Mouse (Mus musculus): ENCODE results near the gene Fbxl5. TPM values are rescaled to one million over a fixed set of nuclear protein-coding genes. Genes with fewer than 3 reads are reported as not detected.

Gene Fbxl5
- polyA plus RNA-seq, 1 experiment from 2014 or later: 81.4 TPM

DNA sequence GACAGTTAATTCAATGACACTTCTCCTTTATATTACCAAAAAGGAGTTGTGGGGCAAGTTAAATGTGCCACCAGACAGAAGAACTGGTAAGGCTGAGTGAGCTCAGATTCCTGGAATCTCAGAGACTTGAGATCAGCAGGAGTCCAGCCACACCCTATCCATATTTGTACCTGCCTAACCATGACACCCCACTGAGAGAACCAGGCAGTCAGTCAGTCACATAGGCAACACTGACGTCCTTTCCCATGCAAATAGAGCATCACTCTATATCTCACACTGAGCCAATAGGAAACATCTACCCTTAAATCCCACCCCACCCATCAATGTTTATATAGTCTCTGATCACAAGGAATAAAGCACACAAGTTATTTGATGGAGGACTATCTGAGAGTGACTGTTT, 5.7 kb downstream of the Fbxl5 start:
- Histone ChIP-seq H3K27ac (ENCODE audit: low read length) (no peak overlapping the region), H3K4me1 (replicated peaks; ENCODE audit: control insufficient read depth, insufficient read depth, low read length) (no peaks in the 10 kb centered on the region), H3K36me3 (ENCODE audit: control insufficient read depth, insufficient read depth) (no peaks in the 10 kb centered on the region), H3K4me3 (replicated peaks; ENCODE audit: low read length) (no peak overlapping the region), H3K9ac (replicated peaks; ENCODE audit: low read depth, low read length) (no peak overlapping the region), H3K4me2 (ENCODE audit: low read length) (no peak overlapping the region), H3K27me3 (replicated peaks; ENCODE audit: control insufficient read depth, insufficient read depth, low read length) (no peaks in the 10 kb centered on the region), H3K9me3 (ENCODE audit: control insufficient read depth, low read length) (no peaks in the 10 kb centered on the region)
- no peak for ATAC-seq
- 58% methylated on average over 1 of the region's 1 CpGs for WGBS

DNA sequence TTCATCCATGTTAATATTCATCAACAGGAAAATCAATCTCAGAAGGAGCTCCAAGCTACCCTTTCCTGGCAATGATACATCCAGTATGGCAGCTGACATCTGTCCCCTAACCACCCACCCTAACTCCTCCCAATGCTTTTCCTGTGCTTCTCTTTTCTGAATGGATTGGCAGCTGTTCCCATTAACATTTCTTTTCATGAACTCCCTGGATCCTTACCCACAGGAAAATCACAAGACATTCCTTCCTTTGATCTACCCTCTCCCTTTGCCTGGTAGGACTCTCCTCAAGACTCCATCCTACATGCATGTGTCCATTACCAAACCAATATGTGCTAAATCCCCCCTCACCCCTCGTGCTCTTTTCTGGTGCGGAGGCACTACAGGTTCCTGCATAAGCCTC, 6.9 kb downstream of the Fbxl5 start:
- Histone ChIP-seq H3K27me3 (replicated peaks; ENCODE audit: control insufficient read depth, insufficient read depth, low read length) (no peaks in the 10 kb centered on the region), H3K9ac (replicated peaks; ENCODE audit: low read depth, low read length) (no peak overlapping the region), H3K9me3 (ENCODE audit: control insufficient read depth, low read length) (no peaks in the 10 kb centered on the region), H3K27ac (ENCODE audit: low read length) (no peak overlapping the region), H3K4me3 (replicated peaks; ENCODE audit: low read length) (no peak overlapping the region), H3K4me2 (ENCODE audit: low read length) (no peak overlapping the region), H3K4me1 (replicated peaks; ENCODE audit: control insufficient read depth, insufficient read depth, low read length) (no peaks in the 10 kb centered on the region), H3K36me3 (ENCODE audit: control insufficient read depth, insufficient read depth) (no peaks in the 10 kb centered on the region)
- 82% methylated on average over 2 of the region's 2 CpGs for WGBS
- ATAC-seq: no peak

DNA sequence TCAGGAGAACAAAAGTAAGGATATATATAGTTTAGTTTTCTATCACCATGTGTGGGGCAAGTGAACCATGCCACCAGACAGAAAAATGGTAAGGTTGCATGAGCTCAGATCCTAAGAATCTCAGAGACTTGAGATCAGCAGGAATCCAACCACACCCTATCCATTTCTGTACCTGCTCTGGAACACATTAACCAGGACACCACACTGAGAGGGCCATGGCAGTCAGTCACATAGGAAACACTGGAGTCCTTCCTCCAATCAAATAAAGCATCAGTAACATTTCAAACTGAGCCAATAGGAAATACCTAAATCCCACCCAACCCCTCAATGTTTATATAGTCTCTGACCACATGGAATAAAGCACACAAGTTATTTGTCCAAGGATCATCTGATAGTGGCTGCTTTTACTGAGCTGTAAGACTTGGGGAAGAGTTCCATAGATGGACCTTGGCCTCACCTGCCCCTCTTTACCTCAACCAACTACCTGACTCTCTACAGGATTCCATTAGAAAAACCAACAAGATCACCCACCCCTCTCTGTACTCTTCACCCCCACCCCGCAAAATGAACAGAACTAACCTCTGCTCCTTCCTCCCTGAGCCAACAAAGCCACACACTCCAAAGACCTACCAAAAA, 10.9 kb downstream of the Fbxl5 start:
- Histone ChIP-seq H3K27me3 (replicated peaks; ENCODE audit: control insufficient read depth, insufficient read depth, low read length) (no peaks in the 10 kb centered on the region), H3K4me1 (replicated peaks; ENCODE audit: control insufficient read depth, insufficient read depth, low read length) (0 out of 2 replicates have a peak, but pooled peaks cover 3% of the 10 kb centered on the region), H3K4me3 (replicated peaks; ENCODE audit: low read length) (no peak overlapping the region), H3K4me2 (ENCODE audit: low read length) (no peak overlapping the region), H3K9ac (replicated peaks; ENCODE audit: low read depth, low read length) (no peak overlapping the region), H3K27ac (ENCODE audit: low read length) (no peak overlapping the region), H3K36me3 (ENCODE audit: control insufficient read depth, insufficient read depth) (no peaks in the 10 kb centered on the region), H3K9me3 (ENCODE audit: control insufficient read depth, low read length) (no peaks in the 10 kb centered on the region)
- 90% methylated on average over 1 of the region's 1 CpGs for WGBS
- no peak for ATAC-seq

DNA sequence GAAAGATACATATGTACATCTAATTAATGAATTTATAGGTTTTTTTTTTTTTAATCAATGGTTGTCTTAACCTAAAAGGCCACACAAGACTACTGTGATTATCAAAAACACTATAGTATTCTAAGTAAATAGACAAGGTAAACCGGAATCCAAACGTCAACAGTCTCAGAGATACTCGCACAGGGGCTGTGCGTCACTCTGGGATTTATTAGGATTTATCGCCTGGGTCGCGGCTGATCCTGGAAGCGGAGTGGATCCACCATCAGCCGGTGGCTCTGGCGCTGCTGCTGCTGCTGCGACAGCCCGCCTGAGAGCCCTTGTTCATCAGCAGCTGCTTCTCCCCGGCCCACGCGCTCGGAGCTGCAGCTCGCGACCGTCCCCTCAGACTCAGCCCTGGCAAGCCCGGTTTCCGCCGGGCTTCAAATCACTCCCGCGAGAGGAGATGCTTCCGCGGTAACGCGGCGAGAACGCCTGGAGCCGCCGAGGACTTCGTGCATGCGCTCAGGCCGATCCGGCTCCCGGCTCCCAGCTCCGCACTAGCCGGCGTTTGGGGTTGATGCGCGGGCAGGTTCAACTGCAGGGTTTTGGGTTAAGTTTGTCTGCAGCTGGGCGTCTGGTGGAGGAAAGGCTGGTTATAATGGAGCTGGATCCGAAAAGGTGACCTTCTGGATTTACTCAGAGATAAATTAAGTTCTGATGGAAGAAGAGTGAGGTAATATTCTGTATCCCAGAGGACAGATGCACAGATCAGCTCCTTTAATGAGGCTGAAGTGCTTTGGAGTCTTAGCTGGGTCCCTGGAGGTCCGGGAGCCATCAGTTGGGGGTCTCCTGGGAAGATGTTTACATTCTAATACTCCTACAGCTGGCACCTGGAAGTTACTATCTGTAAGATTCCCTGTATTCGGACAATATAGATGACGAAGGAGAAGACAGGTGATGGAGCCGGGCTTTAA, 13.4 kb downstream of the Fbxl5 start:
- Histone ChIP-seq H3K27ac (ENCODE audit: low read length) (peak overlapping the region; percentile 59), H3K4me3 (replicated peaks; ENCODE audit: low read length) (peak overlapping the region; percentile 42), H3K36me3 (ENCODE audit: control insufficient read depth, insufficient read depth) (no peaks in the 10 kb centered on the region), H3K27me3 (replicated peaks; ENCODE audit: control insufficient read depth, insufficient read depth, low read length) (no peaks in the 10 kb centered on the region), H3K4me1 (replicated peaks; ENCODE audit: control insufficient read depth, insufficient read depth, low read length) (0 out of 2 replicates have a peak, but pooled peaks cover 3% of the 10 kb centered on the region), H3K9me3 (ENCODE audit: control insufficient read depth, low read length) (no peaks in the 10 kb centered on the region), H3K4me2 (ENCODE audit: low read length) (peak overlapping the region; percentile 72), H3K9ac (replicated peaks; ENCODE audit: low read depth, low read length) (peak overlapping the region; percentile 60)
- ATAC-seq: peak; percentile 98
- WGBS: 4% methylated on average over 48 of the region's 48 CpGs

DNA sequence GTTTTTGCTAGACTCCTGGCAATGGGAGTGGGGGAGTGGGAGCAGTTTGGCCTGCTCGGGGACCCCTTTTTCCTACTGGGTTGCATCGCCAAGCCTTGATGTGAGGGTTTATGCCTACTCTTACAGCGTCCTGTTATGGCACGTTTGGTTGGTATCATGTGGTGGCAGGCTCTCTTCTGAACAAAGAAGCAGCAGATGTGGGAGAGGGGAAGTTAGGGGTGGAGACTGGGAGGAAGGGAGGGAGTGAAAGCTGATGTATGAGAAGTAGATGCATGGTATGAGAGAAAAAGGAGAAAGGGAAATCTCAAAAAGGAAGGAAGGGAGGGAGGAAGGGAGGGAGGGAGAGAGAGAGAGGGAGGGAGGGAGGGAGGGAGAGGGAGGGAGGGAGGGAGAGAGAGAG, 14.5 kb downstream of the Fbxl5 start:
- H3K4me2 ChIP-seq (ENCODE audit: low read length): no peak overlapping the region
- H3K36me3 ChIP-seq (ENCODE audit: control insufficient read depth, insufficient read depth): no peaks in the 10 kb centered on the region
- H3K27me3 ChIP-seq (replicated peaks; ENCODE audit: control insufficient read depth, insufficient read depth, low read length): no peaks in the 10 kb centered on the region
- no peaks in the 10 kb centered on the region for H3K9me3 ChIP-seq (ENCODE audit: control insufficient read depth, low read length)
- H3K4me3 ChIP-seq (replicated peaks; ENCODE audit: low read length): no peak overlapping the region
- no peak overlapping the region for H3K9ac ChIP-seq (replicated peaks; ENCODE audit: low read depth, low read length)
- 0 out of 2 replicates have a peak, but pooled peaks cover 3% of the 10 kb centered on the region for H3K4me1 ChIP-seq (replicated peaks; ENCODE audit: control insufficient read depth, insufficient read depth, low read length)
- ATAC-seq: no peak
- H3K27ac ChIP-seq (ENCODE audit: low read length): no peak overlapping the region
- 80% methylated on average over 4 of the region's 4 CpGs for WGBS

DNA sequence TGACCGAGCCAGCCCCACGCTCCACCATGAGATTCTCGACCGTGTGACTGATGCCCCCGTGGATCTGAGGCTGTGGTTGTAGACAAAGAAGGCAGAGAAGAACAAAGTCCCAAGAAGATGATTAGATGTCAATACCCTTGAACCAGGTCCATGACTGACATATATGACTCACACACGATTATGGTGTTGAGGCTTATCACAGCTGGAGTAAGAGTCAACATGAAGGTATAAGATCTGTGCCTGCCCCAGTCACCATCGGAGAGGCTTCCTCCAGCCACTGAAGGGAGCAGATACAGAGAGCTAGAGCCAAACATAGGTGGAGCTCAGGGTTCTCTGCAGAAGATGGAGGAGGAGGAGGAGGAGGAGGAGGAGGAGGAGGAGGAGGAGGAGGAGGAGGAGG, 15.1 kb downstream of the Fbxl5 start:
- H3K27ac ChIP-seq (ENCODE audit: low read length): no peak overlapping the region
- no peaks in the 10 kb centered on the region for H3K27me3 ChIP-seq (replicated peaks; ENCODE audit: control insufficient read depth, insufficient read depth, low read length)
- 0 out of 2 replicates have a peak, but pooled peaks cover 3% of the 10 kb centered on the region for H3K4me1 ChIP-seq (replicated peaks; ENCODE audit: control insufficient read depth, insufficient read depth, low read length)
- no peak overlapping the region for H3K4me3 ChIP-seq (replicated peaks; ENCODE audit: low read length)
- H3K9ac ChIP-seq (replicated peaks; ENCODE audit: low read depth, low read length): no peak overlapping the region
- WGBS: 92% methylated on average over 7 of the region's 7 CpGs
- no peaks in the 10 kb centered on the region for H3K36me3 ChIP-seq (ENCODE audit: control insufficient read depth, insufficient read depth)
- ATAC-seq: no peak
- no peaks in the 10 kb centered on the region for H3K9me3 ChIP-seq (ENCODE audit: control insufficient read depth, low read length)
- H3K4me2 ChIP-seq (ENCODE audit: low read length): no peak overlapping the region

DNA sequence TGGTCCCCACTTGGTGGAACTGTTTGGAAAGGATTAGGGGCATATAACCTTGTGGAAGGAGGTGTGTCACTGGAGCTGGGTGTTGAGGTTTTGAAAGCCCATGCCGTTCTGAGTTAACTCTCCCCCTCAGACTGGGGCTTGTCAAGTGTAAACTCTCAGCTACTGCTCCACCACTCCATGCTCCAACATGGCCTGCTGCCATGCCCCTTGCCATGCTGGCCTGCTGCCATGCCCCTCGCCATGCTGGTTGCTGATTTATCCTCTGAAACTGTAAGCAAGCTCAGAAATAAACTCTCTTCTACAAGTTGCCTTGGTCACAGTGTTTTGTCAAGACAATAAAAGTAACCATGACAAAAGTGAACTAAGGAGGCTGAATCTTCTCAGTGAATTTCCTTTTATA, 16.0 kb downstream of the Fbxl5 start:
- Histone ChIP-seq H3K36me3 (ENCODE audit: control insufficient read depth, insufficient read depth) (no peaks in the 10 kb centered on the region), H3K9ac (replicated peaks; ENCODE audit: low read depth, low read length) (no peak overlapping the region), H3K9me3 (ENCODE audit: control insufficient read depth, low read length) (no peaks in the 10 kb centered on the region), H3K4me3 (replicated peaks; ENCODE audit: low read length) (no peak overlapping the region), H3K4me1 (replicated peaks; ENCODE audit: control insufficient read depth, insufficient read depth, low read length) (0 out of 2 replicates have a peak, but pooled peaks cover 3% of the 10 kb centered on the region), H3K4me2 (ENCODE audit: low read length) (no peak overlapping the region), H3K27me3 (replicated peaks; ENCODE audit: control insufficient read depth, insufficient read depth, low read length) (no peaks in the 10 kb centered on the region), H3K27ac (ENCODE audit: low read length) (no peak overlapping the region)
- 64% methylated on average over 2 of the region's 2 CpGs for WGBS
- no peak for ATAC-seq

DNA sequence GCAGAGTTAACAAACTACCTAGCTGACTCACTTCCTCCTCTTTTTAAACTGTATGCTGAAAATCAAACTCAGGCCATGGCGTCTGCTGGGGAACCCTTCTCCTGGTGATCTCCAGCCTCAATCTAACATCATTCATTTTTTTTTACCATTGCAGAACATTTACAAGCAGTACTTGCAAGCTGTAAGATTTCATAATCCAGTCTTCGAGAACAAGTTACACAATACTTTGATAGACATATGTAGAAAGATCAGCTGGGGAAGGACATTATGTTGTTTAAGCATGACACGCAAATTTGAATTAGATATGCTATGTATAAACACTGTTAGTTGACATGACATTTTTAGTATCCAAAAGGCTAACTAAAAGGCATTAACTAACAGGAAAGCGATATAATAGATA, 19.6 kb downstream of the Fbxl5 start:
- Histone ChIP-seq H3K4me3 (replicated peaks; ENCODE audit: low read length) (no peak overlapping the region), H3K4me1 (replicated peaks; ENCODE audit: control insufficient read depth, insufficient read depth, low read length) (no peaks in the 10 kb centered on the region), H3K4me2 (ENCODE audit: low read length) (no peak overlapping the region), H3K9ac (replicated peaks; ENCODE audit: low read depth, low read length) (no peak overlapping the region), H3K27ac (ENCODE audit: low read length) (no peak overlapping the region), H3K9me3 (ENCODE audit: control insufficient read depth, low read length) (no peaks in the 10 kb centered on the region), H3K36me3 (ENCODE audit: control insufficient read depth, insufficient read depth) (no peaks in the 10 kb centered on the region), H3K27me3 (replicated peaks; ENCODE audit: control insufficient read depth, insufficient read depth, low read length) (no peaks in the 10 kb centered on the region)
- WGBS: 90% methylated on average over 4 of the region's 4 CpGs
- no peak for ATAC-seq

DNA sequence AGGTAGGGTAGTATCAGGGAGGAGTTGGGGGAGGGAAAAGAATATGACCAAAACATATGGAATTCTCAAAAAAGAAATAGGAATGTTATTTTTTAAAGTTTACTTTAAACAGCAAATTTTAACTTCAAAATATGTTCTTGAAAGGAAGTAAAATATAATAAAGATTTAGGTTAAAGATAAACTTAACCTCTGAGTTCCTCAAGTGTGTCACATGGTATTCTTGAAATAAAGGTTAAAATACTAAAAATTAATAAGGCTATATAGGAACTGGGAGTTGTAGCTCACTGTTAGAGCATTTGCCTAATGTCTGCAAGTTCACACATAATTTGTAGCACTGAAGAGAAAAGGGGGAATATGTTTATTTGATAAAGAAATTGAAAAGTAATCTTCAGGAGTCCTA, 20.2 kb downstream of the Fbxl5 start:
- Histone ChIP-seq H3K27me3 (replicated peaks; ENCODE audit: control insufficient read depth, insufficient read depth, low read length) (no peaks in the 10 kb centered on the region), H3K27ac (ENCODE audit: low read length) (no peak overlapping the region), H3K4me3 (replicated peaks; ENCODE audit: low read length) (no peak overlapping the region), H3K36me3 (ENCODE audit: control insufficient read depth, insufficient read depth) (no peaks in the 10 kb centered on the region), H3K4me2 (ENCODE audit: low read length) (no peak overlapping the region), H3K4me1 (replicated peaks; ENCODE audit: control insufficient read depth, insufficient read depth, low read length) (no peaks in the 10 kb centered on the region), H3K9ac (replicated peaks; ENCODE audit: low read depth, low read length) (no peak overlapping the region), H3K9me3 (ENCODE audit: control insufficient read depth, low read length) (no peaks in the 10 kb centered on the region)
- no peak for ATAC-seq

Data from forebrain, embryonic 16.5 days (tissue).